Mouse (Mus musculus): ENCODE results near the gene Inip.

DNA sequence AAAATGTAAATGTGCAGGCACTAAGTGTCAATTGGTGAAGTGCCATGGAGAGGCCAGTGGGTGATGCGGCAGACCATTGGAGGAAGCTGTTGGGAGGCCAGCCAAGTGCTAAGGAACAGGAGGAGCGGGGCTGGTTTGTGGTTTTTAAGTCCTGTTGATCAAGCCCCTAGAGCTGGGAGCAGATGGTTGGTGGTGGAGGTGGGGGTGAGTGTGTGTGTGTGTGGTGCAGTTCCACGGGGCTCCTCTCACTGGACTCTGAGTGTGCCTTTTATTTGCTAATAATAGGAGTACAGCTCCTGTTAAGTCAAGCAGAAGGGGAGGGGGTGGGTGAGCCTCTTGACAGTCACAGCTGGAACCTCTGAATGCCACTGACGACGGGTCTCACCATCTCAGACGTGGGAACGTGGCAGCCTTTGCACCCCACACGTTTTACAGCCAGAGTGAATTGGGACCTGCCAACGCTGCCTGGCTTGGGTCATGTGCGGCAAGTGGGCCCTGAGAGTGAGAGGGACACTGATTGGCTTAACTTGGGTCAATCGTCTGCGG, 18.2 kb upstream of the Inip start:
- no peak for TF ChIP-seq CTCF (IDR thresholded peaks at IDR 0.05; ENCODE audit: low read depth, low read length)
- TF ChIP-seq TAL1 (conservative IDR thresholded peaks at IDR 0.05; ENCODE audit: low read depth, low read length): no peak
- TF ChIP-seq GATA1 (IDR thresholded peaks at IDR 0.05; ENCODE audit: borderline replicate concordance, low read length): no peak
- TF ChIP-seq POLR2AphosphoS5 (IDR thresholded peaks at IDR 0.05; ENCODE audit: insufficient replicate concordance, low read depth, low read length): no peak
- TF ChIP-seq GATA2 (IDR thresholded peaks at IDR 0.05; ENCODE audit: borderline replicate concordance, low read depth, low read length): no peak

All from G1E (cell line).